ENCODE assay signal across 24 mouse cellular contexts in genomic region chr16:85474552-85475071, GRCm38 (mm10).
A peak's percentile ranks its signal among the peaks of the same experiment; 100 is the strongest.
DNase-seq lines count a peak whose midpoint lies in the region; ATAC-seq and TF ChIP-seq lines count a peak whose summit lies in the region.
"Had no signal": no experiment of that assay in that cellular context is flagged by ENCODE, and none has a peak within 500 bp of the region (broad histone marks: within the 10 kb centered on the region; RNA-seq: fewer than 3 reads in every experiment).

No protein-coding gene starts in this region.

- H3K9me3 ChIP-seq in heart, embryonic 10.5 days: no peaks in the 10 kb centered on the region
- H3K9me3 ChIP-seq in limb, embryonic 10.5 days (replicated peaks): no peaks in the 10 kb centered on the region
- no peaks in the 10 kb centered on the region for H3K9me3 ChIP-seq in midbrain, embryonic 15.5 days
- H3K9me3 ChIP-seq: forebrain, embryonic 15.5 days; kidney, embryonic 15.5 days; liver, embryonic 15.5 days; midbrain, embryonic 12.5 days had no signal

- no peak for TF ChIP-seq CTCF in heart, adult 2 months (IDR thresholded peaks at IDR 0.05)
- TF ChIP-seq CTCF in kidney, adult 2 months (conservative IDR thresholded peaks at IDR 0.05; ENCODE audit: insufficient read depth, insufficient read length, low read depth, low read length): no peak

- no peaks in the 10 kb centered on the region for H3K79me2 ChIP-seq in heart, adult 2 months (replicated peaks; ENCODE audit: control insufficient read depth, insufficient read depth, low read length)

- H3K4me3 ChIP-seq in heart, adult 2 months: no peak overlapping the region
- H3K4me3 ChIP-seq in heart, embryonic 10.5 days: no peak overlapping the region
- no peak overlapping the region for H3K4me3 ChIP-seq in kidney, adult 2 months (ENCODE audit: insufficient read depth, low read depth, low read length)
- no peak overlapping the region for H3K4me3 ChIP-seq in limb, embryonic 10.5 days
- no peak overlapping the region for H3K4me3 ChIP-seq in midbrain, embryonic 15.5 days
- H3K4me3 ChIP-seq: forebrain, embryonic 15.5 days; kidney, embryonic 15.5 days; liver, embryonic 15.5 days; midbrain, embryonic 12.5 days had no signal

- no peaks in the 10 kb centered on the region for H3K27me3 ChIP-seq in heart, adult 2 months (ENCODE audit: control insufficient read depth, insufficient read depth, low read length)
- no peaks in the 10 kb centered on the region for H3K27me3 ChIP-seq in heart, embryonic 10.5 days (ENCODE audit: insufficient read depth, poor library complexity, severe bottlenecking)
- H3K27me3 ChIP-seq in kidney, adult 2 months (replicated peaks; ENCODE audit: control insufficient read depth, insufficient read depth, low read length): no peaks in the 10 kb centered on the region
- no peaks in the 10 kb centered on the region for H3K27me3 ChIP-seq in limb, embryonic 10.5 days (ENCODE audit: low read depth, poor library complexity, severe bottlenecking)
- no peaks in the 10 kb centered on the region for H3K27me3 ChIP-seq in midbrain, embryonic 15.5 days (replicated peaks)
- H3K27me3 ChIP-seq: forebrain, embryonic 15.5 days; kidney, embryonic 15.5 days; liver, embryonic 15.5 days; midbrain, embryonic 12.5 days had no signal

- TF ChIP-seq EP300 in heart, adult 2 months (IDR thresholded peaks at IDR 0.05; ENCODE audit: insufficient read depth, low read depth, low read length): no peak

- peak overlapping the region; percentile 9; the same call in 1 of the 2 replicates for H3K27ac ChIP-seq in heart, adult 2 months
- H3K27ac ChIP-seq in heart, embryonic 10.5 days: no peak overlapping the region
- H3K27ac ChIP-seq in kidney, adult 2 months (ENCODE audit: insufficient read depth, low read depth, low read length): no peak overlapping the region
- peak overlapping the region; percentile 50; the same call in 1 of the 2 replicates for H3K27ac ChIP-seq in limb, embryonic 10.5 days
- H3K27ac ChIP-seq in midbrain, embryonic 15.5 days: peak overlapping the region; percentile 62
- H3K27ac ChIP-seq: forebrain, embryonic 15.5 days; kidney, embryonic 15.5 days; liver, embryonic 15.5 days; macrophage; midbrain, embryonic 12.5 days; stomach, postnatal 0 days had no signal

- peak; percentile 62 for ATAC-seq in midbrain, embryonic 15.5 days (replicated peaks)
- ATAC-seq: forebrain, embryonic 15.5 days; intestine, postnatal 0 days had no signal

- 54% methylated on average over 5 of the region's 5 CpGs for WGBS in heart, adult 2 months
- WGBS in heart, embryonic 10.5 days: 81% methylated on average over 5 of the region's 5 CpGs
- 53% methylated on average over 5 of the region's 5 CpGs for WGBS in kidney, adult 2 months
- 45% methylated on average over 5 of the region's 5 CpGs for WGBS in limb, embryonic 10.5 days
- 48% methylated on average over 5 of the region's 5 CpGs for WGBS in midbrain, embryonic 15.5 days

- no peak for DNase-seq in heart, adult 2 months
- no peak for DNase-seq in heart, embryonic 10.5 days (ENCODE audit: low spot score)
- peak; percentile 19 for DNase-seq in kidney, adult 2 months
- no peak for DNase-seq in kidney, postnatal 10 days
- DNase-seq in limb, embryonic 10.5 days (ENCODE audit: low spot score): no peak
- no peak for DNase-seq in left cerebral cortex, adult 9 months (ENCODE audit: low spot score in 2 of 2)
- DNase-seq in cerebellum, adult 9-11 months: no peak
- DNase-seq: adrenal gland, postnatal 36 days; cerebellum, adult 11 months; cerebellum, postnatal 25 days; gastrocnemius, postnatal 25 days; layer of hippocampus, adult 9-11 months; liver; right cerebral cortex, postnatal 14 days; thymus, adult 2 months; thymus, postnatal 4 days had no signal

- peaks cover 5% of the 10 kb centered on the region for H3K4me1 ChIP-seq in heart, adult 2 months (ENCODE audit: control insufficient read depth, insufficient read depth, low read length)
- H3K4me1 ChIP-seq in heart, embryonic 10.5 days: peaks cover 8% of the 10 kb centered on the region; the same call in 1 of the 2 replicates
- H3K4me1 ChIP-seq in kidney, adult 2 months (ENCODE audit: control insufficient read depth, insufficient read depth, low read length): no peaks in the 10 kb centered on the region
- peaks cover 29% of the 10 kb centered on the region for H3K4me1 ChIP-seq in limb, embryonic 10.5 days
- peaks cover 5% of the 10 kb centered on the region; the same call in 1 of the 2 replicates for H3K4me1 ChIP-seq in midbrain, embryonic 15.5 days
- H3K4me1 ChIP-seq: kidney, embryonic 15.5 days; liver, embryonic 15.5 days; midbrain, embryonic 12.5 days had no signal

- H3K36me3 ChIP-seq in heart, adult 2 months (ENCODE audit: control insufficient read depth, insufficient read depth, low read length): peaks cover 13% of the 10 kb centered on the region
- no peaks in the 10 kb centered on the region for H3K36me3 ChIP-seq in heart, embryonic 10.5 days
- H3K36me3 ChIP-seq in kidney, adult 2 months (ENCODE audit: control insufficient read depth, insufficient read depth, low read length): no peaks in the 10 kb centered on the region
- no peaks in the 10 kb centered on the region for H3K36me3 ChIP-seq in limb, embryonic 10.5 days
- H3K36me3 ChIP-seq in midbrain, embryonic 15.5 days (replicated peaks): no peaks in the 10 kb centered on the region
- H3K36me3 ChIP-seq: forebrain, embryonic 15.5 days; kidney, embryonic 15.5 days; liver, embryonic 15.5 days; midbrain, embryonic 12.5 days had no signal

- H3K9ac ChIP-seq in heart, adult 2 months (ENCODE audit: low read depth, low read length): no peak overlapping the region
- H3K9ac ChIP-seq in midbrain, embryonic 15.5 days: no peak overlapping the region
- H3K9ac ChIP-seq: forebrain, embryonic 15.5 days; kidney, embryonic 15.5 days; liver, embryonic 15.5 days; midbrain, embryonic 12.5 days had no signal

- intact Hi-C loops in heart, adult 2 months (cut with DNase I): loop anchor here (10.0 kb wide), 1 partner anchor 200 kb away; no protein-coding TSS in a partner anchor

- no peak overlapping the region for H3K4me2 ChIP-seq in midbrain, embryonic 15.5 days
- H3K4me2 ChIP-seq: forebrain, embryonic 15.5 days; kidney, embryonic 15.5 days; liver, embryonic 15.5 days; midbrain, embryonic 12.5 days had no signal

- no peak for TF ChIP-seq POLR2A in heart, adult 2 months (IDR thresholded peaks at IDR 0.05; ENCODE audit: insufficient read depth, low read depth, low read length)
- TF ChIP-seq POLR2A in kidney, adult 2 months (IDR thresholded peaks at IDR 0.05; ENCODE audit: low read depth, low read length): no peak

Comparison
In these comparisons a context has a peak if more than half of its experiments do, and no peak if none do; other contexts are left out.
1. H3K27ac ChIP-seq: peak in heart, adult 2 months (single experiment), limb, embryonic 10.5 days (single experiment) and midbrain, embryonic 15.5 days (single experiment); none in heart, embryonic 10.5 days (single experiment) and kidney, adult 2 months (single experiment).